Mouse (Mus musculus): ENCODE data around the gene Sh3gl3. TPM values are rescaled to one million over a fixed set of nuclear protein-coding genes. Genes with fewer than 3 reads are reported as not detected.

Sh3gl3 gene
- 4.1 and 5.5 TPM in 2 replicates for polyA plus RNA-seq (2015; fragmentation: Nextera tagmentation; extraction: Ambion mirVana)

DNA sequence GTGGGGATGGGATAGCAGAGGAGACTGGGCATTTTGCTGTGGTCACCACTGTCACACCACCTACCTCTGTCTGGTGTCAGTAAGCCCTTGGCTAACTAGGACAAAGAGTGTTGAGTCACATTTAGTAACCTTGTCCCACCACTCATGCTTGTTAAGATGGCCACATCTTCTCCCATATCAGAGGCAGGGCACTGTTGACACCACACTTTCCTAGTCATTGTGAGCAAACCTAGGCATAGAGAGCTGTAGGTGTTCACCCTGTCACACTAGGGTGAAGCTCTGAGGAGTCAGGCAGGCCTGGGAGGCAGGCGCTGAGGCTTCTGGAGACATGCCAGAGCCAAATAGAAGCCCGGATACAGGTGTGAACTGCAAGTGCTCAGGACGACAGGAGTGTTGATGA lies at the start of gene Sh3gl3:
Gene Sh3gl3, plus strand, starts transcription at position 301 of the 400 bp plus-strand sequence.
- DNase-seq (ENCODE audit: low spot score): no peak

DNA sequence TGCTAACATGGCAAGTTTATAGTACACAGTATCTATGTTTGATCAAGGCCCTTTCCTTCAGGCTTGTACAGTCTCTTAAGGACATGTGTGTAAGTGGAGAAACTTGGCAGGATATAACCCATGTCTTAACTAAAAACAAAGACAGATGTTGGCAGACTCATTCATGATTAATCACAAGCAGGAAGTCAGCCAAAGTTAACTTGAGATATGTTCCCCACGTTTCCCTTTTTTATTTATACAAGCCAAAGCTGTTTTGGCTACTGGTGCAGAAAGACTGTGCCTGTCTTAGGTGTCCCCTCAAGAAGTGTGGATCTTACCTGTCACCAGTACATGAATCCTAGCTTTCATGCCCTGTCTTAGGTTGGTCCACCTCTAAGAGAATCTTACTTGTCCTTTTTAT lies 35.4 kb upstream of the Sh3gl3 start:
- no peak for DNase-seq (ENCODE audit: low spot score)

DNA sequence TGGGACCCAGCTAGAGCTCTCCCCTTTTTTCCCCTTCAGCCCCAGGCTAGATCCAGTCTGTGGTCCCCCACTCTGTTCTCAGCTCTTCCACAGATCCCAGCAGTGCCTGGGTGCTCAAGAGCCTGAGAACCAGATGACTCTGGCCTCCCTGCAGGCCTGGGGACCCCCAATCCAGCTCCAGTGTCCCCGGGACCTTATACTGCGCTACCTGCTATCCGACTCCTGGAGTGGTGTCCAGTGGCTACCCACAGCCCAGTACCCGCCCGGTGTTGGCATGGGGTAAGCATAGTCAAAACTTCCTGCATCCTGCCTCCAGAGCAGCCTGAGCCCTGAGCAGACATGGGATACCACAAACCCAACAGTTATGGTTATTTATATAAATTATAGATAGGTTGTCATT lies 26.5 kb upstream of the Sh3gl3 start:
- no peak for DNase-seq (ENCODE audit: low spot score)

DNA sequence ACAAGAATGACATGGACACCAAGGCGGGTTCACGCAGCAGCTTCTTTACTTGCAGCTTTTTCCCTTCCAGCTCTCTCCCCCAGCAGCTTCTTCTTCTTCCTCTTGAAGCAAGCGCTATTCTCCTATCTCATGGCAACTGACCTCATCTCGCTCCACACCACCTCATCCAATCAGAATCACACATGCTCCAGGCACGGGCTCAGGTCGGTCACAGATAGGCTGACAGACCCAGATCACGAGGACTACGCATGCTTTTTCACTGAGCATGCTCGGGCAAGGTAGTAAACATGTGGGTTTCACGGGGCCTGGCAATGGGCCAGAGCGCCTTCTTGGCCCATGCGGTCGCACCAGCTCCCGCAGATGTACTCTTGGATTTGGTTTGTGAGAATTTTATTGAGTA lies 9.0 kb upstream of the Sh3gl3 start:
- no peak for DNase-seq (ENCODE audit: low spot score)

DNA sequence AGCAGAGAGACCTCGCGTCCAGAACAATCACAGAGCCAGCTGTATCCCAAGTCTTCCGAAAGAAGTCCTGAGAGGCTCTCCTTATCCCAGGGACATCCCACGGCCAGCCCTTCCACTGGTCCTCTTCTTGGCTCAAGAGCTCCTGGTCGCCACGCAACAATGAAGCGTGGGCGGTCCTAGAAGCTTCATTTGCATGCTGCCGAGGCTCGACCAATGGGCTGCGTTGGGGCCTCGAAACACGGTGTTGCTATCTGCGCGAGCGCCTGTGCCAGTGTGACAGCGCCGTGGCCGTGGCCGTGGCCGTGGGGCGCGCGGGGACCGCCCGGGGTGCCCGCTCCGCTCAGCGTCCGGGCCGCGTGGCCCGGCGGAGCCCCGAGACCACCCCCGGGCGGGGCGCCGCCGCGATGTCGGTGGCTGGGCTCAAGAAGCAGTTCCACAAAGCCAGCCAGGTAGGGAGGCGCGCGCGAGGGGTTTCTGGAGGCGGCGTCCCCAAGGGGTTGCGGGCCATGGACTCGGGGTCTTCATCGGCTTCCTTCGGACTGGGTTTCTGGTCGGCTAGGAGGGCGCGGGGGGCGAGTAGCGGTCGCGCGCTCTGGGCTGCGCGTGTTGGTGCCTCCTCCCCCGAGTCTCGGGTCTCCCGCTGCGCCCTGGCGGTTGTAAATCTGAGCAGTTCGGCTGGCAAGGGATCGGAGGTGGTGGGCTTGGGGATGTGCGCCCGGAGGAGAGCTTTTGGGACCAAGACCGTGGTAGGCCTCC lies 1.1 kb downstream of the Sh3gl3 start:
- peak; percentile 75 for DNase-seq (ENCODE audit: low spot score)

DNA sequence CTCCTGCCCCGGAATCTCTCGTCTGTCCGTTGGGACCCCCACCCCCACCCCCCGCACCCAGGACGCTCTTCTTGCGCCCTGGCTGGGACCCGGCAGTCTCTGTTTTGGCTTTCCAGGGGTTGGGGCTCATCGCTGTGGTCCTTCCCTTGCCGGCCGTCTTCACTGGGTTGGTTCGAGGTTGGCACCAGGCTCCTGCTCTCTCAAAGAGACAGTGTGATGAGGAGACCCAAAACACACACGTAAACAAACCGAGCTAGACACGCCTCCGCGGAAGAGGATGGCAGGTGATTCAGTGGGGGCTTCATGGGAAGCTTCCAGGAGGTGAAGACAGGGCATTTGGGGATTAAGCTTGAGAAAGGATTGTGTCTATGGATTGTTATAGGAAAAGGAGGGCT lies 1.7 kb downstream of the Sh3gl3 start:
- DNase-seq (ENCODE audit: low spot score): no peak

DNA sequence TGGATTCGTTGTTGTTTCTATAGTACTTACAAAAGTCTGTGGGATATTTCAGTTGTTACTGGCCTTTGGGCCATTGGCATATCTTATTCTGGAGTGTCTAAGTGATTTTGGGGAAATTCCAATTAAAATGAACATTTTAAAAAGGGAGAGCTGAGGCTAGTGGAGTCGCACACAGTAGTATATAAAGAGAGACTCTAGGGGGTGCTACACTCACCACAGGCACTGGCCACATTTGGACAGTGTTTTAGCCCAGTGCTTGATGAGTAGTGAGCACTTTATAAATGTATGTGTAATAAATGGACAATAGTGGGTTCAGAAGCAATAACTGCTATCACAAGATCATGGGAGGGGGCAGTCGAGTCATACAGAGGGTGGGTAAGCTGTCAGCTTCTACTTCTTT lies 2.6 kb downstream of the Sh3gl3 start:
- DNase-seq (ENCODE audit: low spot score): no peak

DNA sequence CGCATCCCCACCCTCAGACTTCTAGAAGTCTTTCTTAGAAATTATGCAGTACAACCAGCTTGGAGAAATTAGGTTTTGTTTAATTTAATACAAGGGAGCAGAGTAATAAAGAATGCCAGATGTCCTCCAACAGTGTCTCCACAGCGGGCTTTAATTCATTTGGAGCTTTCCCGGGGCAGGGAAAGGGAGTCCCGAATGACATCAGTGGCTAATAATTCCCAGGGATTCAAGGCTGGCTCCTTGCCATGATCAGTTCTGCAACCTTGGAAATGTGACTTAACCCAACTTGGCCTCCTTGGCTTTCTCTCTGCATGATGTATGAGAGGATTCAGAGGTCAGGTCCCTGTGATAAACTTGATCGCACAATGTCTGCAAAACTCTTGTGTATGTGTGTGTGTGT lies 3.7 kb downstream of the Sh3gl3 start:
- no peak for DNase-seq (ENCODE audit: low spot score)

DNA sequence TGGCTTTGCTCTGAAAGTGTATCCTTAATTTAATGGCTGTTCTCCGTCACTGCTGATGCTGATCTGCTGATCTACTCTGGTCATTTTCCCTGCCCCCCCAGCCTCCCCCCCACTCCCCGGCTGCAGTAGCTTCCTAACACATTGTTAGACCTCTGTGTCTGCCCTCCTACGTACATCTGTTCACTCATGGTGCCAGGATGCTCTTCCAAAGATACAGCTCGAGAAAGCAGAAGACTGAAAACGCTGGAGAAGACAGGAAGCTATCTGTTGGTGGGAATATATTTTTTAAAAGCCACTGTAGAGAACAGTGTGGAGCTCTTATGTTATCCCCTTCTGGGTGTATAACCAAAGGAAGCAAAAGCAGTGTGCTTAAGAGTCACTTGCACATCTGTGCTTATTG lies 7.3 kb downstream of the Sh3gl3 start:
- no peak for DNase-seq (ENCODE audit: low spot score)

DNA sequence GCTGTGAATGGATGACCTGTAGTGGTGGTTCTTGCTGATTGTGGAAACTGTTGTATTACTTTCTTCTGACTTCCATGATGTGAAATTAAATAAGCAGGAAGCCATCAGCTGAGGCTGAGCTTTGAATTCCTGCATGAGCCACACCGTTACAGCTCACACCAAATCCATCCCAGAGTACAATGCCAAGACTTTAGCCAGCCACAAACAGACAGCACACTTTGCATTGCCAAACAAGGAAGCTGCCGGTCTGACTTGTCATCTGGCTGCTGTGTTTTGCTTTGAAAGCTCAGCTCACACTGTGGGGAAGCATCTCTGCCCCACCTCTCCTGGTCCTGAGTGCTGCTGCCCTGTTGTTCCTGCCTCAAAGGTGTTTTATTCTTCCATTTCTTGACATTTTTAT lies 9.1 kb downstream of the Sh3gl3 start:
- DNase-seq (ENCODE audit: low spot score): no peak

DNA sequence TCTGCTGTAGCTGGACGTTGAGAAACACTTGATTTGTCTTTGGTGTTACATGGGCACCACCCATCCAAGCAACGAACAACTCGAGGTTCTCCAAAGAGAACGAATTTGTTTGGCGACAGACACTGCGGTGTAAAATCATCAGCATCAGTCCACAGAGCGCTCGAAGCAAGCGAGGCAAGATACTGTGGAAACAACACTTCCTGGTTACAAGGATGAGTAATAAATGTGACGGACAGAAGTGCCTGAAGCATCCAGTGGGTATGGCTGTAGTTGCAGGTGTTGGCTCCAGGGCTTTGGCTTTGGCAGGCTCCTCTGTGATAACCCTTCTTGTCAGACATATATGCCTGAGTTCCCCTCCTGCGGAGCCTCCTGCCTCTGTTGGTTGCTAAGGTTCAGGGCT lies 18.0 kb downstream of the Sh3gl3 start:
- DNase-seq (ENCODE audit: low spot score): peak; percentile 48

DNA sequence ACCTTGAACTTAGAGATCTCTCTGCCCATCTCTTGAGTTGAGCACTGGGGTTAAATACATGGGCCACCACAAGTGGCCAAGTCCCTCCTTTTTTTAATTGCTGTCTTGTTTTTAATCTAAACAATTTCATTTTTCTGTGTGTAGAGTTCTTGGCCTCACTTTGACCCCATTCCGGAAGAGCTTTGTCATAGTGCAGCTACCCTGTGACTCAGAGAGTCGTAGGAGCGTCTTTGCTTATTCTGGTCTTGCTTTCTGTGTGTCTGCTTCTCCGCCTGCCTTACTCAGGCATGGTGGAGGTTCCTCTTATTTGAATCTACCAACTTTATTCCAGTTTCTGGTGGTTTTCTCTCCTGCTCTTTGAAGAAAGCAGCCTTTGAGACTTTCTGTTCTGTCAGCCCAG lies 18.9 kb downstream of the Sh3gl3 start:
- DNase-seq (ENCODE audit: low spot score): peak; percentile 11

DNA sequence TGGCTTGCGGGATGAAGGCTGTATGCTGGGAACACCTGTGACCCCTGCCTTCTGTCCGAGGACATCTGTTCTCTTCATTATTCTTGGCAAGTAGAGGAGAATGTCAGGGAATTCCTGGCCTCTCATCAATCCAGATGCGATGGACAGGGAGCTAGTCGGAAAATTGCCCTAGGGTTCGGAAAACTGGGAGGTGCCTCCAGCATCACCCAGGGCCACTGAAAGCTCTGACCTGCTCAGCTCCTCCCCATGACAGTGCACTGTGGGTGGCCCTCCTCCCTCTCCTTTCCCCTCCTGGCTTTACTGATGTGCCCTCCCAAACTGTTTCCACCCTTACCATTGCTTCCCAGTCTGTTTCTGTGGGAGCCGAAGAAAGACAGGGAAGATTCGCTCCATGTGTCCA lies 29.5 kb downstream of the Sh3gl3 start:
- no peak for DNase-seq (ENCODE audit: low spot score)

DNA sequence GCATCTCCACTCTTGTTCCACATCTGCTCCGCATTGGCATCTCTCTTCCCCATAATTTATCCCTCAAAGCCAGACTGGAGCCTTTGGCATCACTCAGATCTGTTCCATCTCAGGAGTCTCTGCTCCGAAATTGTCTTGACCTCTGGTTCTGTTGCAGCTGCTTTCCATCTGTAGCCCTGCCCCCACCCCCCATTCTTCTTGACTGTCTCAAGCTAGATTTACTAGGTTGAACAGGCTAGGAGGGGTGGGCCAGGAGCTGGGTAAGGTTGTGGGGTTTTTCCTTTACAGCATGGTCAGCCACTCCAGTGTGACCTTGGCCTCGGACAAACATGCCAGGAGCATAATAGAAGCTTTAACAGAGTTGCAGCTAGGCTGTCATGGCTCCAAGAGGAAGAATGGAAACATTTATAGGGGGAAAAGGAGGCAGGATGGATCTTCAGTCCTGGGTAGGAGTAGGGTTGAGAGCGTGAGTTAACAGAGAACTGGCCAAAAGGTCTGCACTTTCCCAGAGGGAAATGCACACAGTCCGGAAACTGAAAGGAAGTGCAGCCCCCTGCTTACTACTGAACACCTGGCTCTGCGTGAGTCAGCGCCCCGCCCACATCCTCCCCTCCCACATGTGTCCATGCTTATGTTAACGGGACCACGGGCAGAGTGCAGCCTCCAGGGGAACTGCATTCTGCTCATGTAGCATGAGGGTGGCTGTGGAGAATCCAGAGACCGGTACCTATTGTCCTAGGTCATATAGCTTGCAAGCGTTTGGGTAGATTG lies 30.6 kb downstream of the Sh3gl3 start:
- peak; percentile 88 for DNase-seq (ENCODE audit: low spot score)

DNA sequence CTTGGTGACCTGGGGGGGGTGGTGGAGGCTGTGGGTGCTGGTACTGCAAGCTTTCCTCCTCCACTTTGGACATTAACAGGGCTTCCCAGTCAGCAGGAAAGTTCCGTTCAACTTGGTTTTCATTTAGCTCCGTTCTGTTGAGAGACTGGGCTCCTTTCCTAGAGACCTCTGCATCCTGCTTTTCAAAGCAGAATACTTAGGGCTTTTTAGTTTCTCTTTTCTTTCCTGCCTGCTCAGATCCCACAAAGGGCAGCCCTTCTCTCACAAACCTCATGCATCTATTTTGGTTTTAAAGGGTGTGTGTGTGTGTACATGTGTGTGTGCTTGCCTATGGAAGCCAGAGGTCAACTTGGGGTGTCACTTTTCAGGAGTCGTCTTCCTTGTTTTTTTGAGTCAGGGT lies 31.3 kb downstream of the Sh3gl3 start:
- DNase-seq (ENCODE audit: low spot score): no peak

DNA sequence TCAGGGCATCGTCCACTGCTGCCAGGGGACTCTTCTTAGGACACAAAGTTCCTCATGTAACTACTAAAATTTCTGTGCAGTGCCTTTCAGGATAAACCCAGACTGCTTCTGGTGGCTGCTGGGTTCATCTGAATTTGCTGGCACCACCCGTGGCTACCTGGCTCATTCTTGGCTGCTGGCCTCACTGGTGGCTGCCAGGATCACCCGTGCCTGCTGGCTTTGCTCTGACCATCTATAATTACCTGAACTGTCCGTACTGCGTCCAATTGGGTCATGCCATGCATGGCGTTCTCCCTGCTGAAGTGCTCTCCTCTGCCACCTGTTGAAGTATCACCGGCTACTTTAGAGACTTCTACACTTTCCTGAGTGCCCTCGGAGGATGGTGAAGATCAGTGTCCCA lies 33.1 kb downstream of the Sh3gl3 start:
- no peak for DNase-seq (ENCODE audit: low spot score)

DNA sequence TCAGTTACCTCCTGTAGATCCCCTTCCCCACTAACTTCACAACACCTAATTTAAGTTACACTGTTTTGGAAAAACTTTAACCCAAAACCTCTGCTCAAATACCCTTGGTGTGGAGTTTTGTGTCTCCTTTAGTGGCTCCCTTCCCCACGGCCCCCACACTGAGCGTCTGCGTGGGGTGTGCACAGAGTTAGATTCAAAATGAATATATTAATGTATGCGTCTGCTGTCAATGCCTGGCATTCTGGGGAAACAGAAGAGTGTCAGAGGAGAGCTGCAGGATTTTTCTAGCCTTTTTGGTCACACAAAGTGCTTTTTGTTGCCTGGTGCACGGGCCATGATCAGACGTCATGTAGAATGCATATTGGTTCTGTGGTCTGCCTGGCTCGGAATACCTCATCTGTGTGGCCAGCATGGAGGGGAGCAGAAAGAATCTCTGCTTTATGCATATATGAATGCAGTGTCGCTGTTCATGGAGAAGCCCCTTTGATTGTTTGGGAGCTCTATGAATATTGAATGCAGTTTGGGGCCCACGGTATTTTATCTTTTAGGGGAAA lies 47.8 kb downstream of the Sh3gl3 start:
- DNase-seq (ENCODE audit: low spot score): no peak

DNA sequence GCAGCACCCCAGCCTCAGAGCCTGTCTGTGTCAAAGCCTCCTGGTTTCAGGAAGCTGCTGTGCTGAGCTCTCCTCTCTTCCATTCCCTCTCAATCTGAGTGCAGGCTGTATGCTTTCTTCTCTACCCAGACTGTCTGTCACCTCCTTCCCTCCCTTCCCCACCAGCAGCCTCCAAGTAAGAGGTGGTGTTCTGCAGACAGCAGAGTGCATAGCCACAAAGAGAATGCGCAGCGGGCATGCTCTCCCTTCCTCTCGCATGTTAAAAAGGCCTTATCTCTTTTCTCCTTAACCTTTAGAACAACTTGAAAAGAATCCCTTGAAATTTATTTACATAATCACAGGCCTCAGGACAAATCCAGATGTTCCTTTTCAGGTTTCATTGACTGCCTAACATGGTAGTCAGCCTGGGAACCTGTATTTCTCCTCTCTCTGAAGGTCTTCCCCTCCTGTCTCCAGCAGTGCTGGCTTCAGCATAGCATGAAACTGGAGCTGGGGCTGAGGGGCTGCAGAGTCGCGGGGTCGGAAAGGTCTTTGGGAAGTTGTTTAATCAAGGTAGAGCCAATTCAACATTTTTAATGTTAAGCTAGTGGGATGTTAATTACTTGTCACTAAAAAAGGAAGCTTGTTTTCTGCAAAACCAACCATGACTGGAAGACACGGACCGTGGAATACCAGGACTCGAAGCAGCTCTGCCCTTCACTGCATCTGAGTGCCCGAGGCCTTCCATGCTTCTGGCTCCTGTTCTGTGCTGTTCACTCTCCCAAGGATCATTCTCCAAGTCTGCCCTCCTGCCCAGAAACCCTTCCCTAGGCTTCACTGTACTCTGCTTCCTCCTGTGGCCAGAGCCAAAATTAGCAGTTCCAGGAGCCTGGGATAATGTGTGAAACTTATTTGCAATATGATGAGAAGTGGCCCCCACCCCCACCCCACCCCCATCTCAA lies 50.5 kb downstream of the Sh3gl3 start:
- DNase-seq (ENCODE audit: low spot score): no peak

DNA sequence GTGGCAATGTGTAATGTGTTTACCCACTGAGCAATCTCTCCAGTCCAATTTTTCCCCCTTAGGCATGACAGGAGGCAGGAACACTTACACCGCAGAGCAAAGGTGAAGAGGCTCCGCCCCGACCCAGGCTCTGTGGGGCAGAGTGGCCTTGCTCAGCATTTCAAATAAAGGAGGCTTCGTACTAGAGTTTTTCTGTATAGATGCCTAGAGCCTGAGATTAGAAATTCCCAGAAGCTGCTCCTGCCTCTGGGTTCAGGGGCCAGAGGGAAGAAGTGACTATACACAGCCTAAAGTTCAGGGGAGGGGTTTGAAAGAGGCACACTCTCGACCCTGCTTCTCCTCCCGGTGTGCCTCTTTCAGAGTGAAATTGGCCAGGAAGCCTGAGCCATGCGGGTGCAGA lies 59.6 kb downstream of the Sh3gl3 start:
- no peak for DNase-seq (ENCODE audit: low spot score)

DNA sequence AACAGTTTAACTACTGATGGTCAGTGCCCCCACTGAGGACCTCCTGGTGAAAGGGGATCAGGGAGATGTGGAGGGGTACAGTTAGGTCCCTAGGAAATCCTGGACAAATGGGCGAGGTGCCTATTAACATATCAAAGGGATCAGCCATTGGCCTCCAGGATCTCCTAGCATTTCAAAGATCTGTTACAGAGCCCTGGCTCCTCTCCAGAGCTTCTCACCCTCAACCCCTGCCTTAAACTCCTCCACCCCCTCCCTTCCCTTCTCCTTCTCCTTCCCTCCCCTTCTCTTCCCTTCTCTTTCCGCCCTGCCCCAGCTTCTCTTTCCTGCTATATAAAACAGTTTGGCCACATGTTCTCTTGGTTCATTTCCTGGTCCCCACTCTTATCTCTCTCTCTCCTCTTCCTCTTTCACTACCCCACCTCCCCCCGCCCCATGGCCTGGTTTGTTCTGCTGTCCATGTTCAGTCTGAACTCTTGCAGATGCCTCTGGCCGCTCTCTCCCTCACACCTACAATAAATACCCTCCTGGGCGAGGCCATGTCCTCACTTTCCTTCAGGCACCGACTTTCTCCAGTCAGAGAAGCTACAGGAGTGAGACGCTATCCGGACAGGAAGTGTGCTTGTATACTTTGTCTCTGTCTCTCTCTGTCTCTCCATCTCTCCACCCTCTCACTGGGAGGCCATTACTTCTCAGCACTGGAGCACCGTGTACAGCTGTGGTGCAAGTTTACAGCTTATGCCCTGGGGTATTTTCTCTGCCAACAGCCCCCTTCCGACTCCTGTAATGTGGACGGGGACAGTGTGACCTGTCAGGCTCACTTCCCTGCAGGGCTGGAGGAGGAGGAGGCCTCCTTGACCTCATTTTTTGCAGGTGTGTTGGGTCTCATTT lies 60.6 kb downstream of the Sh3gl3 start:
- peak; percentile 71 for DNase-seq (ENCODE audit: low spot score)

Measured in thymus, postnatal 0 days (tissue).